22 mouse cellular contexts compared by ENCODE assay signal in the genomic region with DNA sequence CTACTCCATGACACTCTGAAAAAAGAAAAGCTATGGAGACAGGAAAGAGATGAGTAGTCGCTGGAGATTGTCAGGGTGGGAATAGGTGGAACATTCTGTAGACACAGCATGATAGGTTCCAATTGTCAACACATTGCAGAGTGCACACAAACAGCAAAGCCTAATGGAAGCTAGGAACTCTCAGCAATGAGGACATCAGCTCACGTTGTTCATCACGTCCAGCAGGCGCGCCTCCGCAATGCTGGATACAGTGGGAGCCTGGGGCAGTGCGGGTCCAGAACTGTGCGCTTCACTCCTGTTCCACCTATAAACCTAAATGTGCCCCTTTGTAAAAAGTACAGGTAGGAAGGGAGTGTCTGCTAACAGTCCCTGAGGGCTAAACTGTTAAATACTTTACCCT. TPM values are rescaled to one million over a fixed set of nuclear protein-coding genes. Genes with fewer than 3 reads are reported as not detected.
DNase-seq lines count a peak whose midpoint lies in the region; ATAC-seq and TF ChIP-seq lines count a peak whose summit lies in the region.
"Had no signal": no experiment of that assay in that cellular context is flagged by ENCODE, and none has a peak within 500 bp of the region (broad histone marks: within the 10 kb centered on the region; RNA-seq: fewer than 3 reads in every experiment).

No protein-coding gene starts in this region.

- intact Hi-C loops in heart, postnatal 10 days (cut with DNase I) = no loop called here

- no peak overlapping the region for H3K4me3 ChIP-seq in myocyte

- no peak overlapping the region for H3K4me2 ChIP-seq in myocyte (ENCODE audit: low read depth)

- H3ac ChIP-seq in myocyte (ENCODE audit: control insufficient read depth, insufficient read length) = no peak overlapping the region

- no peak for ATAC-seq in megakaryocyte-erythroid progenitor cell, adult 5-6 weeks (replicated peaks; ENCODE audit: low FRiP score, low TSS enrichment, poor library complexity, severe bottlenecking)
- ATAC-seq: activated CD4-positive, CD25-positive, alpha-beta regulatory T cell, adult 4 months; CD4-positive, CD25-positive, alpha-beta regulatory T cell, adult 4 months; Patski had no signal

- H3K27me3 ChIP-seq in myocyte (ENCODE audit: control insufficient read depth, insufficient read depth, insufficient read length) = no peaks in the 10 kb centered on the region
- H3K27me3 ChIP-seq: CH12.LX, Patski had no signal

- no peaks in the 10 kb centered on the region for H3K36me3 ChIP-seq in myocyte (ENCODE audit: control insufficient read depth, insufficient read depth)

- DNase-seq in heart, adult 11 months = peak; percentile 59
- no peak for DNase-seq in heart, postnatal 10 days
- DNase-seq: adrenal gland, adult 2 months; adrenal gland, adult 8-10 months; adrenal gland, postnatal 10 days; adrenal gland, postnatal 14 days; adrenal gland, postnatal 25 days; adrenal gland, postnatal 36 days; B cell, adult 2 months; cerebellum, adult 11 months; cerebellum, adult 11-12 months; cerebellum, adult 18-20 months had no signal

- no peak for TF ChIP-seq POLR2A in myocyte (IDR thresholded peaks at IDR 0.05; ENCODE audit: insufficient read length, low read depth)

- H3K79me2 ChIP-seq in myocyte (ENCODE audit: control insufficient read depth, insufficient read depth) = no peaks in the 10 kb centered on the region

TF ChIP-seq in myocyte, 11 proteins besides CTCF, POLR2A, EP300 and RAD21:
- TF ChIP-seq MAX (IDR thresholded peaks at IDR 0.05; ENCODE audit: low read depth) = no peak
- TF ChIP-seq TCF3 (IDR thresholded peaks at IDR 0.05; ENCODE audit: insufficient read length, low read depth) = no peak
- TF ChIP-seq MYOG (IDR thresholded peaks at IDR 0.05; ENCODE audit: control insufficient read depth in 1 of 3, insufficient read depth in 1 of 3, insufficient read length in 2 of 3, low read depth in 2 of 3) = no peak
- TF ChIP-seq TCF12 (IDR thresholded peaks at IDR 0.05; ENCODE audit: insufficient read depth, poor library complexity, severe bottlenecking) = no peak
- no peak for TF ChIP-seq E2F4 (IDR thresholded peaks at IDR 0.05; ENCODE audit: insufficient read depth)
- peak; percentile 56 for TF ChIP-seq POLR2AphosphoS2 (IDR thresholded peaks at IDR 0.05; ENCODE audit: insufficient read length, low read depth)
- TF ChIP-seq USF1 (IDR thresholded peaks at IDR 0.05; ENCODE audit: low read depth) = no peak
- TF ChIP-seq REST (IDR thresholded peaks at IDR 0.05; ENCODE audit: insufficient read depth, insufficient read length) = no peak
- TF ChIP-seq SRF (IDR thresholded peaks at IDR 0.05; ENCODE audit: control insufficient read depth, insufficient read length, low read depth) = no peak

RNA-seq across cellular contexts. Expression of a gene that starts 21.1 kb away (rescaled TPM):
- 1 to 10 TPM; 6.4 to 6.8 TPM for total RNA-seq in heart, postnatal 10 days (2021)
- polyA plus RNA-seq in myocyte (2012; fragmentation: generic; extraction: Trizol) = 2.1 TPM
- total RNA-seq in megakaryocyte-erythroid progenitor cell, adult 5-6 weeks (2014; fragmentation: Nextera tagmentation) = not detected in 2 replicates
- total RNA-seq in megakaryocyte-erythroid progenitor cell, adult 5-6 weeks (2017) = not detected in 2 replicates
- total RNA-seq: MEL had no signal
- polyA plus RNA-seq: activated CD4-positive, CD25-positive, alpha-beta regulatory T cell, adult 4 months; G1E had no signal

RNA-seq across cellular contexts. Expression of a gene that starts 29.3 kb away (rescaled TPM):
- total RNA-seq in heart, postnatal 10 days (2021) = 10 to 100 TPM; 63.7 to 66.8 TPM
- 221 TPM for polyA plus RNA-seq in myocyte (2012; fragmentation: generic; extraction: Trizol)
- total RNA-seq in megakaryocyte-erythroid progenitor cell, adult 5-6 weeks (2014; fragmentation: Nextera tagmentation) = 104 and 149 TPM in 2 replicates
- 241 and 258 TPM in 2 replicates for total RNA-seq in megakaryocyte-erythroid progenitor cell, adult 5-6 weeks (2017)

RNA-seq across cellular contexts. Expression of a gene that starts 38.6 kb away (rescaled TPM):
- not detected for total RNA-seq in heart, postnatal 10 days (2021)
- 376 TPM for polyA plus RNA-seq in myocyte (2012; fragmentation: generic; extraction: Trizol)
- total RNA-seq in megakaryocyte-erythroid progenitor cell, adult 5-6 weeks (2014; fragmentation: Nextera tagmentation) = not detected in 2 replicates
- not detected in 2 replicates for total RNA-seq in megakaryocyte-erythroid progenitor cell, adult 5-6 weeks (2017)
- total RNA-seq: adrenal gland, adult 18-20 months; adrenal gland, adult 2 months; adrenal gland, adult 8-10 months; adrenal gland, postnatal 14 days; adrenal gland, postnatal 25 days; adrenal gland, postnatal 36 days; MEL had no signal
- polyA plus RNA-seq: activated CD4-positive, CD25-positive, alpha-beta regulatory T cell, adult 4 months; adrenal gland, adult 2 months; G1E; Patski had no signal

RNA-seq across cellular contexts. Expression of a gene that starts 52.6 kb away (rescaled TPM):
- total RNA-seq in heart, postnatal 10 days (2021) = not detected
- polyA plus RNA-seq in myocyte (2012; fragmentation: generic; extraction: Trizol) = 208 TPM
- not detected in 2 replicates for total RNA-seq in megakaryocyte-erythroid progenitor cell, adult 5-6 weeks (2014; fragmentation: Nextera tagmentation)
- not detected in 2 replicates for total RNA-seq in megakaryocyte-erythroid progenitor cell, adult 5-6 weeks (2017)
- total RNA-seq: adrenal gland, adult 18-20 months; adrenal gland, adult 2 months; adrenal gland, adult 8-10 months; adrenal gland, postnatal 14 days; adrenal gland, postnatal 25 days; adrenal gland, postnatal 36 days; CH12.LX; G1E; MEL had no signal
- polyA plus RNA-seq: activated CD4-positive, CD25-positive, alpha-beta regulatory T cell, adult 4 months; adrenal gland, adult 2 months; CD4-positive, CD25-positive, alpha-beta regulatory T cell, adult 4 months; G1E; Patski had no signal

RNA-seq across cellular contexts. Expression of a gene that starts 59.9 kb away (rescaled TPM):
- not detected for total RNA-seq in heart, postnatal 10 days (2021)
- 0.16 TPM for polyA plus RNA-seq in myocyte (2012; fragmentation: generic; extraction: Trizol)
- not detected in 2 replicates for total RNA-seq in megakaryocyte-erythroid progenitor cell, adult 5-6 weeks (2014; fragmentation: Nextera tagmentation)
- total RNA-seq in megakaryocyte-erythroid progenitor cell, adult 5-6 weeks (2017) = not detected in 2 replicates
- total RNA-seq: adrenal gland, adult 18-20 months; adrenal gland, adult 2 months; adrenal gland, adult 8-10 months; adrenal gland, postnatal 10 days; adrenal gland, postnatal 14 days; adrenal gland, postnatal 25 days; adrenal gland, postnatal 36 days; adrenal gland, postnatal 4 days; CH12.LX; G1E had no signal
- polyA plus RNA-seq: activated CD4-positive, CD25-positive, alpha-beta regulatory T cell, adult 4 months; CD4-positive, CD25-positive, alpha-beta regulatory T cell, adult 4 months; G1E had no signal

Comparison
In these comparisons a context has a peak if more than half of its experiments do, and no peak if none do; other contexts are left out.
1. RNA of a gene that starts 21.1 kb away (total RNA-seq): 6.4 to 6.8 TPM in heart, postnatal 10 days; not detected in megakaryocyte-erythroid progenitor cell, adult 5-6 weeks; every median in the first group is over 4 times any median in the second.